Mouse (Mus musculus) testis, adult 2 months (tissue): Measurements from ENCODE around the gene Lcn3. TPM values are rescaled to one million over a fixed set of nuclear protein-coding genes. Genes with fewer than 3 reads are reported as not detected.
A peak's percentile ranks its signal among the peaks of the same experiment; 100 is the strongest.
"Not testable (repeated sequence)": the region's sequence is repeated elsewhere in the genome, so short reads cannot be mapped to it uniquely, and the experiment has no call there.

Experiments used
- H3K27ac ChIP-seq: fragments of 200-500 bp; 2 replicates; pipeline ENCODE4 v1.5.1; 2012; ENCODE audit warnings: low read depth, low read length; ENCODE audit not compliant: control insufficient read depth, insufficient read depth
- H3K27me3 ChIP-seq: fragments of 200-500 bp; 2 replicates; pipeline ENCODE4 v1.6.1; 2012; ENCODE audit warnings: mild to moderate bottlenecking, low read length, moderate library complexity; ENCODE audit not compliant: control insufficient read depth, insufficient read depth
- H3K36me3 ChIP-seq: fragments of 200-500 bp; 2 replicates; pipeline ENCODE4 v1.6.1; 2012; ENCODE audit warnings: mild to moderate bottlenecking, low read length; ENCODE audit not compliant: control insufficient read depth, insufficient read depth
- H3K4me1 ChIP-seq: fragments of 200-500 bp; 2 replicates; pipeline ENCODE4 v1.6.1; 2012; ENCODE audit warnings: low read length; ENCODE audit not compliant: control insufficient read depth, insufficient read depth
- H3K4me3 ChIP-seq: fragments of 200-500 bp; 2 replicates; pipeline ENCODE4 v1.5.1; 2012; ENCODE audit warnings: low read depth, mild to moderate bottlenecking, low read length, moderate library complexity, mixed read lengths; ENCODE audit not compliant: control insufficient read depth
- CTCF ChIP-seq: fragments of 200-500 bp; IDR thresholded peaks from 2 replicates; pipeline ENCODE4 v1.5.1; 2012; ENCODE audit warnings: low read depth, mild to moderate bottlenecking, inconsistent platforms, low read length, moderate library complexity; ENCODE audit not compliant: control insufficient read depth, insufficient read depth, insufficient replicate concordance
- POLR2A ChIP-seq: fragments of 200-500 bp; IDR thresholded peaks from 2 replicates; pipeline ENCODE4 v1.6.1; 2012; ENCODE audit warnings: low read depth, mild to moderate bottlenecking, inconsistent platforms, low read length, moderate library complexity; ENCODE audit not compliant: control insufficient read depth
- polyA plus RNA-seq: library from polyadenylated mRNA; depleted of rRNA; stranded (reverse); fragments of >200 nt; gene quantifications from 2 replicates; pipeline ENCODE4 v1.2.3, GENCODE M21; 2012; rRNA removed

The Lcn3 gene
- polyA plus RNA-seq, 1 experiment = not detected

DNA sequence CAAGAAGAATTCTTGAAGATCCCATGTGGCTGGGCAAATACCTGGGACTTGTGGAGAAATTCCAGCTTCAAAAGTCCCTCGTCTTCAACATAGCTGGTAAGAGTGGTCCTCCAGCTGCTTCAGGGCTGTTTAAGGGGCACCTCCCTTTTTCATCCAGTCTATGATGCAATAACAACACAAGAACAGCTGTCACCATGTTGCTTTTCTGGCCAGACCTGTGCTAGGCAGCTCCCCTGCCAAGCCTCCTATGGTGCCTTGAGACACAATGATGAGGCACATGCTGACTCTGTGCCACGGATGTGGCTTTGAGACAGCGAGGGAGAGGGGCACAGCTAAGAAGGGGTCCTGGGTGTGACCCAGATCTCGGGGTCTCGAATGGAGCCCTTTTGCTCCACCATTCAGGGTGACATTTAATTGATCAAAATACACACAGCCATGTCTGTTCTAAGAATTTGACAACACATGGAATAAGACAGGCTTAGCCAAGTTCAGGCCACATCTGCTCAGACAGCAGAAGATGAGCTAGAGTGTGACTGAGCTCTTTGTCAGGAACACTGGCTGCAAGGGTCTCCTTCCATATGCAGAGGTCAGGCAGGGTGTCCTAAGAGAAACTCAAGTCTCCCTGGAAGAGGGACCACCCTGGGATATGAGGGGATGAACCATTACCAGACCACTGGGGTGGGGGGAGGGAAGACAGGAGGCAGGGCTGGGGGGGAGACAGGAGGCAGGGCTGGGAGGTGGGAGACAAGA lies 20.4 kb downstream of the Lcn3 start:
- no peaks in the 10 kb centered on the region for H3K36me3 ChIP-seq
- H3K27me3 ChIP-seq = no peaks in the 10 kb centered on the region
- H3K4me3 ChIP-seq = peak overlapping the region; percentile 64
- no peak overlapping the region for H3K27ac ChIP-seq
- no peaks in the 10 kb centered on the region for H3K4me1 ChIP-seq
- TF ChIP-seq CTCF (no peak), POLR2A (0 out of 2 replicates have a peak, but pooled peaks have one; percentile 14)

DNA sequence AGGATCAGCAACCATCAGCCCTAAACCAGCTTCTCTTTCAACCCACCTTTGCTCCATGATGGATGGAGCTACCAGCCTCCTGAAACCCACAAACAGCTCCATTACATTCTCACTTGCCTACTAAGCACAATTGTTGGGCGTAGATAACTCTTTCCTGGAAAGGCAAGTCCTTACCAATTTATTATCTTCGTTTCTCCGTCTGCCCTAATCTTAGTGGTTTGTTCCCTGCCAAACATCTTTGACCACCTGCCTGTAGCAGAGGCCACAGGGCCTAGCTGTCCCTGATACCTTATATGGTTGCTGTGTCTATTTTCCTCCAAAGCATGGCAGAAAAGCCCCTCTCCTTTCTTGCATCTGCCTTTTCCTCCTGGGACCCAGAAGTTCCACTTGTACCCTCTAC lies 23.7 kb downstream of the Lcn3 start:
- no peak for TF ChIP-seq POLR2A
- no peak for TF ChIP-seq CTCF
- no peaks in the 10 kb centered on the region for H3K4me1 ChIP-seq
- no peak overlapping the region for H3K27ac ChIP-seq
- H3K4me3 ChIP-seq = no peak overlapping the region
- H3K27me3 ChIP-seq = no peaks in the 10 kb centered on the region
- no peaks in the 10 kb centered on the region for H3K36me3 ChIP-seq

DNA sequence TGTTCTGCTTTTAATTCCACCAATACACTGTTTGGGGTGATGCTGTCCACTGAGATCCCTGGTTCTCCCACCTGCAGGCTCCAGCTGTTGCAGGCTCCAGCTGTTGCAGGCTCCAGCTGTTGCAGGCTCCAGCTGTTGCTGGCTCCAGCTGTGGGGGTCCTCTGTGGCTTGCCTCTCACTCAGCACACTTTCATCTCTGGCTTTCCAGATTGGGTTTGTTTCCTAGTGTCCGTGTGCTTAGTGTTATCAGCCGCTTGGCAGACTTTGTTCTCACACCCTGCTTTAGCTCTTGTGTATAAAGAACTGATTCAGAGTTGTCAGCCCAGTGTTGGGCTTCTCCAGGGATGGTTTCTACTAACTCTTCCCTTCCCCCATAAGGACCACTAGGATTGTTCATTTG lies 32.3 kb downstream of the Lcn3 start:
- Histone ChIP-seq H3K4me1 (no peaks in the 10 kb centered on the region), H3K27ac (no peak overlapping the region), H3K36me3 (no peaks in the 10 kb centered on the region), H3K4me3 (no peak overlapping the region), H3K27me3 (no peaks in the 10 kb centered on the region)
- TF ChIP-seq POLR2A (no peak), CTCF (no peak)

DNA sequence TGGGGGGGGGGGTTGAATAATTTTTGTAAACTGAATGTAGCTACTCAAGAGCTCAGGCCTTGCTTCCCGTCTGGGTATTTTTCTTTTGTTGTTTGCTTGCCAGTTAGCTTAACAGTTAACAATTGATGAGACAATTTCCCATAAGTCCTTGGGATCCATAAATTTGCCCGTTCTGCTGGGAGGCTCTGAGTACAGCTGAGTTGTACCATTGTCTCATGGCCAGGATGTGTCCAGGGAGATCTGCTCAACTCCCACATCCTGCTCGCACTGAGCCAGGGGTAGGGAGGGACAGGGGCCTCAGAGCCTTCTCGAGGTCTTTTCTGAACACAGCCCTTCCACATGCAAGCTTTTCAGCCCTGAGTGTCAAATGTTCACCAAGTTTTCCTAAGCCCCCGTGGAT lies 32.7 kb downstream of the Lcn3 start:
- no peak for TF ChIP-seq CTCF
- TF ChIP-seq POLR2A = no peak
- Histone ChIP-seq H3K27me3 (no peaks in the 10 kb centered on the region), H3K36me3 (no peaks in the 10 kb centered on the region), H3K27ac (no peak overlapping the region), H3K4me1 (no peaks in the 10 kb centered on the region), H3K4me3 (no peak overlapping the region)

DNA sequence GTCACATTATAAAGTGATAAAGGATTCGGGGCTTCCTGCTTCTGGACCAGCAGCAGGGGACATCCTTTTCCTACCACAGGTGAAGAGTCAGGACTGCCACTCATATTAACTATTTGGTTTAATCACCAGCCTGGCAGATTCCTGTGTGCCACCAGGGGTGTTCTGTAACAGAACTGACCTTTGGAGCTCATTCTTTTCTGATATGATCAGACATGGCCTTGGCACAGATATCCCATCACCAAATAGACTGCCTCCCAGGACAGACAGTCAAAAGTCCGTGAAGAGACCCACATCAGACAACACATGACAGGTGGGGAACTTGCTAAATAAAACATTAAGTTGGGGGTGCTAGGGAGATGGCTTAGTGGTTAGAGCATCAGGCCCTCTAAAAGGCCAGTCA lies 46.3 kb downstream of the Lcn3 start:
- Histone ChIP-seq H3K27me3 (no peaks in the 10 kb centered on the region), H3K36me3 (no peaks in the 10 kb centered on the region), H3K27ac (no peak overlapping the region), H3K4me1 (no peaks in the 10 kb centered on the region), H3K4me3 (no peak overlapping the region)
- TF ChIP-seq POLR2A (no peak), CTCF (no peak)

DNA sequence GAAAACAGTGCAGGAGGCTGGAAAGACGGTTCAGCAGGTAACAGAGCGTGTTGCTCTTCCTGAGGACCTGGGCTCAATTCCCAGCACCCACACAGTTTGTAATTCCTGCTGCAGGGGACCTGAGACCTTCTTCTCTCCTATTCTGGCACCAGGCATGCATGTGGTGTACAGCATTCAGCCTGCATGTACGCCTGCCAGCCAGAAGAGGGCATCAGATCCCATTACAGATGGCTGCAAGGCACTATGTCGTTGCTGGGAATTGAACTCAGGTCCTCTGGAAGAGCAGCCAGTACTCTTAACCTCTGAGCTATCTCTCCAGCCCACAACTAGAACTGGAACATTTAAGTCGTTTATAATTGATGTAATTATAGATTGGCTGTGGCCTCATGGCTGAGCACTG lies 48.0 kb downstream of the Lcn3 start:
- Histone ChIP-seq H3K36me3 (no peaks in the 10 kb centered on the region), H3K4me3 (peak overlapping the region; percentile 8), H3K4me1 (no peaks in the 10 kb centered on the region), H3K27me3 (no peaks in the 10 kb centered on the region), H3K27ac (no peak overlapping the region)
- no peak for TF ChIP-seq POLR2A
- peak; percentile 51; the same call in 1 of the 2 replicates for TF ChIP-seq CTCF

DNA sequence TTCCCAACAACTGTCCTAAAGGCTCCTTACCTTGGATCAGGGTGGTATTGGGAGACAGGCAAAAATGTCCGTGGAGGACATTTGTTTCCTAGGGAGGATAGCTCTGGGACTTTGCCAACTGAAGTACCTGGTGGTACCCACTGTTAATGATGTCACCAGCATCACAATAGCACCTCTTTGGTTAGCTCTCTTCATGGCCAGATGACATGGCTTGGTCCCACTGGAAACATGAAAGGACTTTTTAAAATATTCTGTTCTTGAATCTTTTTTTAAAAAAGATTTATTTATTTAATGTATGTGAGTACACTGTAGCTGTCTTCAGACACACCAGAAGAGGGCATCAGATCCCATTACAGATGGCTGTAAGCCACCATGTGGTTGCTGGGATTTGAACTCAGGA lies 50.4 kb downstream of the Lcn3 start, which contains the start of gene Glt6d1:
Gene Glt6d1, minus strand, starts transcription at position 101 of the 400 bp plus-strand sequence.
- Histone ChIP-seq H3K4me3 (peak within 1 kb of the TSS; percentile 74), H3K27ac (peak within 1 kb of the TSS; percentile 45)
- not testable (repeated sequence) for H3K27me3 ChIP-seq, H3K36me3 ChIP-seq, H3K4me1 ChIP-seq

Other genes with a start within 250 kb of the Lcn3 start
- 12.2 and 12.7 TPM in 2 replicates for gene Traf2, start 218.6 kb upstream of the Lcn3 start, polyA plus RNA-seq
- gene Edf1, start 207.7 kb upstream of the Lcn3 start, polyA plus RNA-seq = 170 and 227 TPM in 2 replicates
- gene Mamdc4, start 190.7 kb upstream of the Lcn3 start, polyA plus RNA-seq = 1.7 and 8.5 TPM in 2 replicates
- gene Phpt1, start 190.3 kb upstream of the Lcn3 start, polyA plus RNA-seq = 102 and 112 TPM in 2 replicates
- gene Ajm1, start 183.8 kb upstream of the Lcn3 start, polyA plus RNA-seq = 0.11 and 0.19 TPM in 2 replicates
- gene Rabl6, start 157.0 kb upstream of the Lcn3 start, polyA plus RNA-seq = 40.9 and 46.2 TPM in 2 replicates
- gene Ccdc183, start 147.9 kb upstream of the Lcn3 start, polyA plus RNA-seq = 101 and 107 TPM in 2 replicates
- gene Tmem141, start 143.6 kb upstream of the Lcn3 start, polyA plus RNA-seq = 24.0 and 26.8 TPM in 2 replicates
- 0.07 and 0.54 TPM in 2 replicates for gene Fcna, start 137.5 kb upstream of the Lcn3 start, polyA plus RNA-seq
- gene Lcn8, start 112.4 kb upstream of the Lcn3 start, polyA plus RNA-seq = not detected in 2 replicates
- gene Lcn5, start 107.6 kb upstream of the Lcn3 start, polyA plus RNA-seq = not detected in 2 replicates
- not detected in 2 replicates for gene Lcn6, start 88.8 kb upstream of the Lcn3 start, polyA plus RNA-seq
- not detected in 2 replicates for gene Lcn10, start 82.8 kb upstream of the Lcn3 start, polyA plus RNA-seq
- gene Obp2a, start 65.5 kb upstream of the Lcn3 start, polyA plus RNA-seq = not detected in 2 replicates
- gene Bmyc, start 58.8 kb upstream of the Lcn3 start, polyA plus RNA-seq = 6.3 and 6.4 TPM in 2 replicates
- not detected in 2 replicates for gene Obp2b, start 28.6 kb upstream of the Lcn3 start, polyA plus RNA-seq
- not detected in 2 replicates for gene Lcn11, start 11.4 kb downstream of the Lcn3 start, polyA plus RNA-seq
- gene Gm13539, start 16.7 kb downstream of the Lcn3 start, polyA plus RNA-seq = 14.4 and 17.0 TPM in 2 replicates
- gene Glt6d1, start 50.3 kb downstream of the Lcn3 start, polyA plus RNA-seq = 55.2 and 62.6 TPM in 2 replicates
- gene Lcn9, start 57.6 kb downstream of the Lcn3 start, polyA plus RNA-seq = not detected in 2 replicates
- 8.0 and 8.5 TPM in 2 replicates for gene Sohlh1, start 81.7 kb downstream of the Lcn3 start, polyA plus RNA-seq
- gene Kcnt1, start 98.2 kb downstream of the Lcn3 start, polyA plus RNA-seq = 6.8 and 7.8 TPM in 2 replicates
- 108 and 125 TPM in 2 replicates for gene Camsap1, start 217.7 kb downstream of the Lcn3 start, polyA plus RNA-seq